Mouse (Mus musculus): ENCODE measurements around the gene Tpst1. TPM values are rescaled to one million over a fixed set of nuclear protein-coding genes. Genes with fewer than 3 reads are reported as not detected.
A peak's percentile ranks its signal among the peaks of the same experiment; 100 is the strongest.
"Not testable (repeated sequence)": the region's sequence is repeated elsewhere in the genome, so short reads cannot be mapped to it uniquely, and the experiment has no call there.

Tpst1 gene
- polyA plus RNA-seq, 1 experiment from 2014 or later, result 82.7 TPM

GRCm38 (mm10) chr5:130036300-130036699, 36.8 kb upstream of the Tpst1 start:
- not testable (repeated sequence) for ATAC-seq (ENCODE audit: insufficient number of reproducible peaks, insufficient read depth, low FRiP score, low read depth); H3K4me3 ChIP-seq (ENCODE audit: low read depth, low read length); H3K9me3 ChIP-seq (ENCODE audit: control insufficient read depth, low read depth, low read length); H3K27me3 ChIP-seq (ENCODE audit: control insufficient read depth, insufficient read depth, low read length); H3K9ac ChIP-seq (replicated peaks; ENCODE audit: low read depth, low read length); H3K27ac ChIP-seq (ENCODE audit: low read length); H3K4me1 ChIP-seq (ENCODE audit: control insufficient read depth, insufficient read depth, low read length); H3K4me2 ChIP-seq (replicated peaks; ENCODE audit: low read depth, low read length)
- H3K36me3 ChIP-seq (ENCODE audit: control insufficient read depth, insufficient read depth, low read length), result peaks cover 10% of the 10 kb centered on the region
- WGBS, result 69% methylated on average over 2 of the region's 2 CpGs

- H3K4me1 ChIP-seq (ENCODE audit: control insufficient read depth, insufficient read depth, low read length), result no peaks in the 10 kb centered on the region
- H3K27ac ChIP-seq (ENCODE audit: low read length), result no peak overlapping the region
- no peak overlapping the region for H3K9ac ChIP-seq (replicated peaks; ENCODE audit: low read depth, low read length)
- H3K4me3 ChIP-seq (ENCODE audit: low read depth, low read length), result no peak overlapping the region
- WGBS, result 66% methylated on average over 19 of the region's 19 CpGs
- H3K4me2 ChIP-seq (replicated peaks; ENCODE audit: low read depth, low read length), result no peak overlapping the region
- H3K36me3 ChIP-seq (ENCODE audit: control insufficient read depth, insufficient read depth, low read length), result peaks cover 23% of the 10 kb centered on the region
- ATAC-seq (ENCODE audit: insufficient number of reproducible peaks, insufficient read depth, low FRiP score, low read depth), result peak; percentile 23; the same call in 1 of the 2 replicates
- no peaks in the 10 kb centered on the region for H3K27me3 ChIP-seq (ENCODE audit: control insufficient read depth, insufficient read depth, low read length)
- H3K9me3 ChIP-seq (ENCODE audit: control insufficient read depth, low read depth, low read length), result no peaks in the 10 kb centered on the region
These were observed 35.2 kb upstream of the Tpst1 start for GRCm38 (mm10) chr5:130037752-130038455.

GRCm38 (mm10) chr5:130040797-130041196, 32.3 kb upstream of the Tpst1 start:
- no peak overlapping the region for H3K9ac ChIP-seq (replicated peaks; ENCODE audit: low read depth, low read length)
- no peak for ATAC-seq (ENCODE audit: insufficient number of reproducible peaks, insufficient read depth, low FRiP score, low read depth)
- H3K27me3 ChIP-seq (ENCODE audit: control insufficient read depth, insufficient read depth, low read length), result no peaks in the 10 kb centered on the region
- no peak overlapping the region for H3K4me2 ChIP-seq (replicated peaks; ENCODE audit: low read depth, low read length)
- no peak overlapping the region for H3K27ac ChIP-seq (ENCODE audit: low read length)
- H3K4me1 ChIP-seq (ENCODE audit: control insufficient read depth, insufficient read depth, low read length), result no peaks in the 10 kb centered on the region
- no peak overlapping the region for H3K4me3 ChIP-seq (ENCODE audit: low read depth, low read length)
- H3K9me3 ChIP-seq (ENCODE audit: control insufficient read depth, low read depth, low read length), result no peaks in the 10 kb centered on the region
- 89% methylated on average over 4 of the region's 4 CpGs for WGBS
- H3K36me3 ChIP-seq (ENCODE audit: control insufficient read depth, insufficient read depth, low read length), result peaks cover 22% of the 10 kb centered on the region

DNA sequence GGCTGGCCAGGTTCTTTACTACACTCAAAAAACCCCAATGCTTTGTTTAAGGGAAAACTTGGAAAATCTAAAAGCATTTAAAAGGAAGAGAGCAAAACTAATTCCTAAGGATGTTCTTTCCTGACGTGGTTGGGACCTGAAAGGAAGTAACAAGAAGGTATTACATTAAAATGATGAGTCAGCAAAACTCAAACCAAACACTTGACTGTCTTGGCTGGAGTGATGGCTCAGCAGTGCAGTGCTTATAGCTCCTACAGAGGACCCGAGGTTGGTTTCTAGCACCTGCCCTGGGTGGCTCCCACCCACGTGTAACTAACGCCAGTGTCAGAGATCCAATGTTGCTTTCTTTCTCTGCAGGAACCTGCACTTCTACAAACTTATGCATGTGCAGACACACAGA, 31.9 kb upstream of the Tpst1 start:
- no peaks in the 10 kb centered on the region for H3K4me1 ChIP-seq (ENCODE audit: control insufficient read depth, insufficient read depth, low read length)
- WGBS, result 83% methylated on average over 4 of the region's 4 CpGs
- no peak overlapping the region for H3K4me3 ChIP-seq (ENCODE audit: low read depth, low read length)
- H3K36me3 ChIP-seq (ENCODE audit: control insufficient read depth, insufficient read depth, low read length), result peaks cover 22% of the 10 kb centered on the region
- H3K4me2 ChIP-seq (replicated peaks; ENCODE audit: low read depth, low read length), result no peak overlapping the region
- no peak overlapping the region for H3K9ac ChIP-seq (replicated peaks; ENCODE audit: low read depth, low read length)
- no peaks in the 10 kb centered on the region for H3K9me3 ChIP-seq (ENCODE audit: control insufficient read depth, low read depth, low read length)
- H3K27ac ChIP-seq (ENCODE audit: low read length), result no peak overlapping the region
- ATAC-seq (ENCODE audit: insufficient number of reproducible peaks, insufficient read depth, low FRiP score, low read depth), result no peak
- H3K27me3 ChIP-seq (ENCODE audit: control insufficient read depth, insufficient read depth, low read length), result no peaks in the 10 kb centered on the region

- no peaks in the 10 kb centered on the region for H3K27me3 ChIP-seq (ENCODE audit: control insufficient read depth, insufficient read depth, low read length)
- WGBS, result 92% methylated on average over 3 of the region's 3 CpGs
These were observed 29.4 kb upstream of the Tpst1 start for GRCm38 (mm10) chr5:130043741-130044140.

GRCm38 (mm10) chr5:130044201-130044695, 28.9 kb upstream of the Tpst1 start:
- H3K36me3 ChIP-seq (ENCODE audit: control insufficient read depth, insufficient read depth, low read length), result peaks cover 33% of the 10 kb centered on the region
- H3K27me3 ChIP-seq (ENCODE audit: control insufficient read depth, insufficient read depth, low read length), result no peaks in the 10 kb centered on the region
- no peak overlapping the region for H3K4me2 ChIP-seq (replicated peaks; ENCODE audit: low read depth, low read length)
- no peak for ATAC-seq (ENCODE audit: insufficient number of reproducible peaks, insufficient read depth, low FRiP score, low read depth)
- H3K9me3 ChIP-seq (ENCODE audit: control insufficient read depth, low read depth, low read length), result no peaks in the 10 kb centered on the region
- WGBS, result 65% methylated on average over 7 of the region's 7 CpGs
- H3K4me3 ChIP-seq (ENCODE audit: low read depth, low read length), result no peak overlapping the region
- no peak overlapping the region for H3K27ac ChIP-seq (ENCODE audit: low read length)
- H3K9ac ChIP-seq (replicated peaks; ENCODE audit: low read depth, low read length), result no peak overlapping the region
- peaks cover 7% of the 10 kb centered on the region; the same call in 1 of the 2 replicates for H3K4me1 ChIP-seq (ENCODE audit: control insufficient read depth, insufficient read depth, low read length)

More at GRCm38 (mm10) chr5:130043741-130044140, 29.4 kb upstream of the Tpst1 start:
- Histone ChIP-seq H3K4me2 (replicated peaks; ENCODE audit: low read depth, low read length) (no peak overlapping the region), H3K9me3 (ENCODE audit: control insufficient read depth, low read depth, low read length) (no peaks in the 10 kb centered on the region), H3K36me3 (ENCODE audit: control insufficient read depth, insufficient read depth, low read length) (peaks cover 30% of the 10 kb centered on the region), H3K4me3 (ENCODE audit: low read depth, low read length) (no peak overlapping the region), H3K27ac (ENCODE audit: low read length) (no peak overlapping the region), H3K9ac (replicated peaks; ENCODE audit: low read depth, low read length) (no peak overlapping the region), H3K4me1 (ENCODE audit: control insufficient read depth, insufficient read depth, low read length) (0 out of 2 replicates have a peak, but pooled peaks cover 5% of the 10 kb centered on the region)
- ATAC-seq (ENCODE audit: insufficient number of reproducible peaks, insufficient read depth, low FRiP score, low read depth), result no peak

DNA sequence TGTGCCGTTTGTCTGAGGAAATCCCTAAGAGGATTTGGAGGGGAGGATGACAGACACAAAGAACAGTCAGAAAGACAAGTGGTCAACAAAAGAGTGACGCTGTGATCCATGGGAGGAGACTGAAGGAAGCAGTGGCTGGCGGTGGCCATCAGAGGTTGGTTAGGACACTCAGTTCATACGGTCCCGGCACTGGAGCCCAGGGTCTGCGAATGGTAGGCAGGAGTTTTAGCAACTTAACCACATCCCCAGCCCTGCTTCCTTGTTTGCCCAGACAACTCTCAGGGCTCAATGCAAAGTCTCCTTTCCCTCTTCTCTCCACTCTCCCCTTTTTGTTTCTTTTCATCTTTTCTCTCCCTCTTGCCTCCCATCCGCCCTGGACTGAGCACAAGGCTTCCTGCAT, 27.0 kb upstream of the Tpst1 start:
- WGBS, result 90% methylated on average over 7 of the region's 7 CpGs
- H3K4me1 ChIP-seq (ENCODE audit: control insufficient read depth, insufficient read depth, low read length), result peaks cover 12% of the 10 kb centered on the region
- no peaks in the 10 kb centered on the region for H3K9me3 ChIP-seq (ENCODE audit: control insufficient read depth, low read depth, low read length)
- no peak overlapping the region for H3K9ac ChIP-seq (replicated peaks; ENCODE audit: low read depth, low read length)
- no peak overlapping the region for H3K4me2 ChIP-seq (replicated peaks; ENCODE audit: low read depth, low read length)
- ATAC-seq (ENCODE audit: insufficient number of reproducible peaks, insufficient read depth, low FRiP score, low read depth), result no peak
- H3K36me3 ChIP-seq (ENCODE audit: control insufficient read depth, insufficient read depth, low read length), result peaks cover 26% of the 10 kb centered on the region
- H3K4me3 ChIP-seq (ENCODE audit: low read depth, low read length), result no peak overlapping the region
- H3K27ac ChIP-seq (ENCODE audit: low read length), result no peak overlapping the region
- H3K27me3 ChIP-seq (ENCODE audit: control insufficient read depth, insufficient read depth, low read length), result no peaks in the 10 kb centered on the region

DNA sequence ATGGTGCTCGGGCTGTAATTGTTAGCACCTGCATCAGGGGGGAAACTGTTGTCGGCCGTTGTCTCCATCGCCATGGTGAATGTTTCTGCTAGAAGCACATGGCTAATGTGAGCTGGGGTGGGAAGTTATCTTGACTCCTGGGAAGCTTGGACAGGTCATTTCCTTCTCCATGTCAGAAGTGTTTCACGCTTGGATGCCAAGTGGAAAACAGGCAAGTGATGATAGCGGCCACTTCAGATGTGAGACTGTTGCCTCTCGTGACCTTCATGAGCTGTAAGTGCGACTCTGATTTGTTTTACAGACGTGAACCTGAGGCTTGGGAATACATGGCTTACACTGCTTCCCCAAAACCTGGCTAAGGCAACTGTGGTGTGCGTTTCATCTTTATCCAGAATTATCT, 26.5 kb upstream of the Tpst1 start:
- Histone ChIP-seq H3K27me3 (ENCODE audit: control insufficient read depth, insufficient read depth, low read length) (no peaks in the 10 kb centered on the region), H3K9me3 (ENCODE audit: control insufficient read depth, low read depth, low read length) (no peaks in the 10 kb centered on the region), H3K9ac (replicated peaks; ENCODE audit: low read depth, low read length) (no peak overlapping the region), H3K4me2 (replicated peaks; ENCODE audit: low read depth, low read length) (no peak overlapping the region), H3K4me1 (ENCODE audit: control insufficient read depth, insufficient read depth, low read length) (peaks cover 12% of the 10 kb centered on the region), H3K4me3 (ENCODE audit: low read depth, low read length) (no peak overlapping the region), H3K27ac (ENCODE audit: low read length) (no peak overlapping the region), H3K36me3 (ENCODE audit: control insufficient read depth, insufficient read depth, low read length) (peaks cover 26% of the 10 kb centered on the region)
- no peak for ATAC-seq (ENCODE audit: insufficient number of reproducible peaks, insufficient read depth, low FRiP score, low read depth)
- WGBS, result 89% methylated on average over 10 of the region's 10 CpGs

DNA sequence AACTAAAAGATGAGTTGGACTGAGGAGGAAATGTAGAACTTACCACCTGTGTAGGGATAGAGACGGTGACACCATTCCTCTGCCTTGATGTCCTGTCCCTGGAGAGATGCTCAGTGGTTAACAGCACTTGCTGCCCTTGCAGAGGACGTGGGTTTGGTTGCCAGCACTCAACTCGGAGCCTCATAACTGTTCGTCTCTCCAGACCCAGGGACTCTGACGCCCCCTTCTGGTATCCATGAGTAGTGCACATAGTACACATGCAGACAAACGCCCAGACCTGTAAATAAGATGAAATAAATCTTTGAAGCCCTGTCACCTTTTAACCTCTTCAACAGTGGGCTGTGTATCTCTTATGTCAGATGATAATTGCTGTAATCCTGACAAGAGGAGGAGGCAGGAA, 26.1 kb upstream of the Tpst1 start:
- no peak overlapping the region for H3K9ac ChIP-seq (replicated peaks; ENCODE audit: low read depth, low read length)
- peaks cover 21% of the 10 kb centered on the region for H3K36me3 ChIP-seq (ENCODE audit: control insufficient read depth, insufficient read depth, low read length)
- H3K4me2 ChIP-seq (replicated peaks; ENCODE audit: low read depth, low read length), result no peak overlapping the region
- H3K27me3 ChIP-seq (ENCODE audit: control insufficient read depth, insufficient read depth, low read length), result no peaks in the 10 kb centered on the region
- WGBS, result 78% methylated on average over 6 of the region's 6 CpGs
- no peak overlapping the region for H3K4me3 ChIP-seq (ENCODE audit: low read depth, low read length)
- no peak for ATAC-seq (ENCODE audit: insufficient number of reproducible peaks, insufficient read depth, low FRiP score, low read depth)
- no peak overlapping the region for H3K27ac ChIP-seq (ENCODE audit: low read length)
- H3K9me3 ChIP-seq (ENCODE audit: control insufficient read depth, low read depth, low read length), result no peaks in the 10 kb centered on the region
- H3K4me1 ChIP-seq (ENCODE audit: control insufficient read depth, insufficient read depth, low read length), result peaks cover 12% of the 10 kb centered on the region
